Mouse (Mus musculus) megakaryocyte, embryonic 14.5 days (primary cell): ENCODE results near the gene Hspb8. TPM values are rescaled to one million over a fixed set of nuclear protein-coding genes. Genes with fewer than 3 reads are reported as not detected.

Experiments
- H3K27me3 ChIP-seq: replicated peaks from 2 replicates; pipeline ENCODE3; 2012; ENCODE audit warnings: inconsistent platforms
- H3K36me3 ChIP-seq: replicated peaks from 2 replicates; pipeline ENCODE3; 2012; ENCODE audit warnings: low read length, inconsistent platforms, mixed read lengths
- H3K4me1 ChIP-seq: 2 replicates; pipeline ENCODE4 v1.6.1; 2012; ENCODE audit warnings: inconsistent platforms
- H3K4me3 ChIP-seq: replicated peaks from 2 replicates; pipeline ENCODE3; 2012; ENCODE audit warnings: moderate library complexity, mild to moderate bottlenecking, inconsistent platforms
- H3K9me3 ChIP-seq: 2 replicates; pipeline ENCODE4 v1.6.1; 2012; ENCODE audit warnings: inconsistent platforms
- FLI1 ChIP-seq: IDR thresholded peaks from 2 replicates; pipeline ENCODE4 v1.6.1; 2012; ENCODE audit warnings: low read length, inconsistent platforms, mixed read lengths
- GATA1 ChIP-seq: IDR thresholded peaks from 3 replicates; pipeline ENCODE4 v1.6.1; 2012; ENCODE audit warnings: mixed read lengths, low read length, inconsistent platforms, borderline replicate concordance
- polyA plus RNA-seq: library from polyadenylated mRNA; stranded (reverse); fragments of >175 nt; gene quantifications from 2 replicates; pipeline ENCODE4 v1.2.3, GENCODE M21; 2012; ENCODE audit warnings: low replicate concordance; ENCODE audit not compliant: insufficient read depth

Hspb8 gene
- polyA plus RNA-seq, 1 experiment, result not detected

DNA sequence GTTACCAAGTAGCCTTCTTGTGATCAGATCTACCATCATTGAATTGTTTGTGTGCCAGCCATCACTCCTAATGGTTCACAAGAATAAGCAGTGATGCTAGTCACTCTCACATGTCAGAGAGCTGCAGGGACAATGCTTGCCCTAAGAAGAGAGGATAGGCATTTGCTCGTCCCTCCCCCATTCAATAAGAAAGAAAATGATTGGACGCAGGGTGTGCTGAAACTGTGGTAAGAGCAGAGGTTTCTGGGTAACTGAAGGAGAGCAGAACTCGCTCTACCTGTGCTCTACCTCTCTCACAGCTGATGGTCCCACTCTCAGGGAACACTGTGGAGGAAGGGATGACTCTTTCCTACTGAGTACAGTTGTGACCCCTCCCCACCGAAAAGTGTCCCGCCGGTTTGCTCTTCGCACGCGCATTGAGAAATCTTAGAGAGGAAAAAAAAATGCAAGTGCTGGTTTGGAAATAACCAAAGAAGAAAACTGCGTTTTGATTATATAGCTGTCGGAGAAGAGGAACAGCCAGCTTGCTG is 25.2 kb upstream of the Hspb8 start:
- Histone ChIP-seq H3K27me3 (peaks cover 5% of the 10 kb centered on the region), H3K4me3 (no peak overlapping the region), H3K9me3 (peaks cover 10% of the 10 kb centered on the region; the same call in 1 of the 2 replicates), H3K36me3 (no peaks in the 10 kb centered on the region), H3K4me1 (no peaks in the 10 kb centered on the region)
- TF ChIP-seq GATA1, result no peak
- TF ChIP-seq FLI1, result no peak

DNA sequence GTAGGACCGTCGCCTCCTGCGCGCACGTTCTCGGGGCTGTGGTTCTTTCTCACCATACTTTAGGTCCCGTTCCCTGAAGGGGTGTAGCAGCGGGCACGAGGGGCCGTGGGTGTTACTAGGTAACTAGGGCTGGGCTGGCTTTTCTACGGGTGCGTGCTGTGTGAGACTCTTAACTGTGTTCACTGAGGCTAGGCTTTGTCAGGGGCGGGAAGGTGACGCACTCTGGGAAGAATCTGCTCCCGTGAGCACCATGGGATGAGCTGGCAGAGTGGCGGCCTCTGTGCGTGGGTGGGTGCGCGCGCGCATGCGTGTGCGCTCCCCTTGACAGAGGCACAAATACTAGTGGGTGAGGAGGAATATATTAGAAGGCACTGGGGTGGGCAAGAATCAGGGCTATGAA is 23.9 kb upstream of the Hspb8 start:
- H3K9me3 ChIP-seq, result peaks cover 10% of the 10 kb centered on the region; the same call in 1 of the 2 replicates
- H3K36me3 ChIP-seq, result no peaks in the 10 kb centered on the region
- H3K27me3 ChIP-seq, result peaks cover 5% of the 10 kb centered on the region
- no peaks in the 10 kb centered on the region for H3K4me1 ChIP-seq
- H3K4me3 ChIP-seq, result no peak overlapping the region
- TF ChIP-seq FLI1 (no peak), GATA1 (no peak)

DNA sequence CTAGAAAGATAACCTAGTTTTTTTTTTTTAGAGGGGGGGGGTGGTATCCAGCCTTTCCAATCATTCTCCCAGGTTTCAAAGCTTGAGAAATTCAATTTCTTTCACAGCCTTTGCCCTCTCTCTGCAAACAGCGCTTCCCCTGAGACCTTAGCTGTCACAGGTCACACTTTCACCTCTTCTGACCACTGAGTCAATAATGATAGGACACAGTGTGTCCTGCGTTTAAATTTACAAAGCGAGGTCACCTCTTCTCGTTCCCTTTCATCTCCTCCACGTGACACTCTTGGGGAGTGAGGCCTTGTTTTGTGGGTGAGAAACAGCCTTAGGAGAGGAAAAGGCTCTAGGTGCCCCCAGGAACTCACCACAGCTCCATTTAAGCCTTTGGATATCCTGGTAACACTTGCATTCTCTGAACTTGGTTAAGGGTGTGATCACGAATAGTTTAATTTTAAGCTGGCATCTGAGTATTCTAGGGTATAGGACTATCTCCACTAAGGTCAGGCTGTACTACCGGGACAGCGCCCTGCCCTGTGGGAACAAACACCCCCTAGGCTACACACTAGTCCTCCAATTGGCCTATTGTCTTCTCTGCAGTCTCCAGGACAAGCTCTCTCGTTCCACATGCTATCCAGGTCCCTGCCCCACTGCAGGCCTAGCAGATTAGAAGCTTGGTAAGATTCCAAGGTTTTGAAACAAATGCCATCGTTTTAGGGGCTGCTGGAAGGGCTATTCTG is 23.1 kb upstream of the Hspb8 start:
- peaks cover 10% of the 10 kb centered on the region; the same call in 1 of the 2 replicates for H3K9me3 ChIP-seq
- H3K4me1 ChIP-seq, result no peaks in the 10 kb centered on the region
- H3K27me3 ChIP-seq, result peaks cover 5% of the 10 kb centered on the region
- no peak overlapping the region for H3K4me3 ChIP-seq
- H3K36me3 ChIP-seq, result no peaks in the 10 kb centered on the region
- TF ChIP-seq GATA1, result no peak
- TF ChIP-seq FLI1, result no peak

DNA sequence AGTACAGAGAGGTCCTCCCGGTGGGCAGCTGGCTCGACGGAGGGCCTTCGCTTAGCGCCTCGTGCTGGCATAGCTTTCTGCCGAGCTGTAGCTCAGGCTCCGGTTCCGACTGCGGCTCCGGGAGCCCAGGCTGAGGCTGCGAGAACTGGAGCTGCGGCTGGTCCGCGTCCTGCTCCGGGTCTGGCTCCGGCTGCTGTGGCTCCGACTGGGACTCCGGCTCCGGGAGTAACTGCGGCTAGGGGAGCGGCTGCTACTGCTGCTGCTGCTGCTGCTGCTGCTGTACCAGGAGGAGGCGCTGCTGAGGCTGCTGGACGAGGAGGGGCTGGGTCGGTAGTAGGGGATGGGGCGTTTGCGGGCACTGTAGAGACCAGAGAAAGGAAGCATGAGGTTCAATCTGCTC is 21.9 kb upstream of the Hspb8 start:
- peaks cover 10% of the 10 kb centered on the region; the same call in 1 of the 2 replicates for H3K9me3 ChIP-seq
- TF ChIP-seq FLI1, result no peak
- no peak for TF ChIP-seq GATA1

DNA sequence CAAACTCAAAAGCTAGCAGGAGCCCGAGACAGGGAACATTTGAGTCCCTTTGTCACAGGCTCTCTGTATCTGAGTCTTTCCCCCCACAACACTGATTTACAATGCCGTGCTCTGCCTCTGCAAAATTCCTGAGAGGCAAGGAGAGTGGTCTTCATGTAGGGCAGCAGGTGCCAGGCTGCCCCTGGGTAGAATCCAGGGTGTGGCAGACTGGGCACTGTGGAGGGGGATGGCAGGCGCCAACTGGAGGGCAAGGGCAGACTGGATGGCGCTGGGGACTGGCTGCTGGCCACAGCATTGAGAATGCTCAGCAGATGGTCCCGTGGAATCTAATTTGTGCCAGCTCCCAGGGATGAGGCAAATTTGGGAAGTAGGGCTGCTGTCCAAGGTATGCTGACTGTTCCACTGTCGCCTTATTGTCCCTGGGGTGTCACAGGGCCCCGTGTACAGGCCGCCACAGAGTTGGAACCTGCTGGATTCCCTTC is 20.8 kb upstream of the Hspb8 start:
- Histone ChIP-seq H3K9me3 (peaks cover 10% of the 10 kb centered on the region; the same call in 1 of the 2 replicates), H3K27me3 (peaks cover 2% of the 10 kb centered on the region)

More for the DNA sequence above, 21.9 kb upstream of the Hspb8 start:
- H3K4me3 ChIP-seq, result no peak overlapping the region
- H3K27me3 ChIP-seq, result peaks cover 5% of the 10 kb centered on the region
- H3K4me1 ChIP-seq, result no peaks in the 10 kb centered on the region
- no peaks in the 10 kb centered on the region for H3K36me3 ChIP-seq

DNA sequence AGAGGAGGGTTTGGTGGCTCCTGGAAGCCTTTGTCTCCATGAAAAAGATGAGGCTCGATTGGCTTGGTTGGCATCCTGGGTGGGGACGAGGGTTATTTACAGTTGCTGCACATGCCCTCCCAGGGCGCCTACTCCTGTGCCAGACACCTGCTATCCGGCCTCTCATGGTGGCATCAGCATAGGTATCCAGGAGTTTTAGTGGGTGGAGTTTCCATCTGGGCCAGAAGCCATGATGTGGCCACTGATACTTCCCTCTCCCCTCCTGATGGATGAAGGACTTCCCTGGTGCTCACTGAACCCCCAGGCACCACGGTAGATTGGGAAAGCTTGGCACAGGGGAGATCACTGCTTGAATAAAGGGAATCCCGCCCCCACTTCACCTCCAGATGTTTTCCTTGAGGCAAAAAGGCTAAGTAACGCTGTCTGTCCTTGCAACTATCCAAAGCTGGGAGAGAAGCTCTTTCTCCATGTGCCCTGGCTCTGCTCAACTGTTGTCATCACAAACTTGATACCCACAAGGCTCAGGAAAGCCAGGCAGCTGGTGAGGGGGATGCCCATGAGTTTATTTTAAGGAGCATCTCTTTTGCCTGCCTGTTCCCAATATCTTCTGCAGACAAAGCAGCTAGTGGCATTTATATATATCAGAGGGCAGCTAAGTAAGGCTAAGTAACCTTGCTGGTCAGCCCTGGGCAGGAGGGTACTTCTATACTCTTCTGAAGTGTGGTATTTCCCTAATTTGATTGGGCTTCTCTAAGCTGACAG is 20.2 kb upstream of the Hspb8 start:
- Histone ChIP-seq H3K9me3 (peaks cover 10% of the 10 kb centered on the region; the same call in 1 of the 2 replicates), H3K4me1 (no peaks in the 10 kb centered on the region), H3K4me3 (no peak overlapping the region), H3K27me3 (peaks cover 2% of the 10 kb centered on the region), H3K36me3 (no peaks in the 10 kb centered on the region)
- TF ChIP-seq GATA1 (no peak), FLI1 (no peak)

More for the DNA sequence above, 20.8 kb upstream of the Hspb8 start:
- Histone ChIP-seq H3K4me1 (no peaks in the 10 kb centered on the region), H3K36me3 (no peaks in the 10 kb centered on the region), H3K4me3 (no peak overlapping the region)
- TF ChIP-seq FLI1 (no peak), GATA1 (no peak)

DNA sequence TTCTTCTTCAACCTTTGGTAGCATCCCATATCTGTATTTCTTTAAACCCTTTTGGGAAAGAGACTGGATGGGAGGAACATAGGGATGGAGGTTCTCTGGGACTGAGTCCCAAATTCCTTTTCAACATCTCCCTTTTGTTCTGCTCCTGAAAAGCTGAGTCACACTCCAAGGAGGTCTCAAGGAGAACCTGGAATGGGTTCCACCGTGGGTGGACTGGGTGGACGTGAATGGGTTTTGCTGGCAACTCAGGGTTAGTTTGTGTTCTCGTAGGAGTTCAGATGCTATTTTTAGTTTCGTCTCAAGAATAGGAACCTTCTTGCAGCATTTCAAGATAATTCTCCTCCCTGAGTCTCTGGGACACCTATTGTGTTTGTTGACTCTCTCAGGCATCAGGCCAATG is 17.6 kb upstream of the Hspb8 start:
- Histone ChIP-seq H3K4me1 (no peaks in the 10 kb centered on the region), H3K4me3 (no peak overlapping the region), H3K9me3 (0 out of 2 replicates have a peak, but pooled peaks cover 10% of the 10 kb centered on the region), H3K36me3 (no peaks in the 10 kb centered on the region), H3K27me3 (no peaks in the 10 kb centered on the region)
- TF ChIP-seq GATA1, result no peak
- TF ChIP-seq FLI1, result no peak

DNA sequence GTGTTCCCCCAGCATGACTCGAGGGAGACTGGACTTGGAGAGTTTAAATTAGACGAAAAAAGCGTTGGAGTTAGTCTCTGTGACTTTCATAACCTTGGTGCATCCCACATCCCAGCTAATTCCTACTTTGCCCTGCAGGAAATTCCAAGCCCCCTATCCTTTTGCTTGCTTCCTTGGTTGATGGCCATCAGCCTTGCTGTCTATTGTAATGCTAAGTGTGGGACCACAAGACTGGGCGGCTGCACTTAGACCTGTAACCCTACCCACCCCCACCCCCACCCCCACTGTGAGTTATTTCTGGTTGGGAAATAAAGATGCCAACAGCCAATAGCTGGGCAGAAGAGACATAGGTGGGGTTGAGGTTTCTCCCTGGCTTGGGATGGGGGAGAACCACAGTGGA is 15.7 kb upstream of the Hspb8 start:
- H3K27me3 ChIP-seq, result no peaks in the 10 kb centered on the region
- H3K9me3 ChIP-seq, result peaks cover 8% of the 10 kb centered on the region; the same call in 1 of the 2 replicates
- no peak overlapping the region for H3K4me3 ChIP-seq
- no peaks in the 10 kb centered on the region for H3K36me3 ChIP-seq
- TF ChIP-seq GATA1 (no peak), FLI1 (no peak)
- H3K4me1 ChIP-seq, result no peaks in the 10 kb centered on the region

DNA sequence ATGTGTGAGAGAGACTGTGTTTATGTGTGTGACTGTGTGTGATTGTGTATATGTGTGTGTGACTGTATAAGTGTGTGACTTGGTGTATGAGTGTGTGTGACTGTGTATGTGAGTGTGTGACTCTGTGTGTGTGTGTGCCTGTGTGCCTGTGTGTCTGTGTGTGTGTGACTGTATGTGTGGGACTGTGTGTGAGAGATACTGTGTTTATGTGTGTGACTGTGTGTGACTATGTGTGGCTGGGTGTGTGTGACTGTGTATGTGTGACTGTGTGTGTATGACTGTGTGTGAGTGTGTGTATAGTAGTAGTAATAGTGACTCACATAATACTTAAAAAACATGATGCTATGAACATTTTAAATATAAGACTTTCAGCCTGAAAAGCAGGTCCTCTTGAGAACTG is 13.5 kb upstream of the Hspb8 start:
- Histone ChIP-seq H3K27me3 (no peaks in the 10 kb centered on the region), H3K36me3 (no peaks in the 10 kb centered on the region), H3K4me3 (peak overlapping the region; percentile 46), H3K9me3 (peaks cover 17% of the 10 kb centered on the region), H3K4me1 (no peaks in the 10 kb centered on the region)
- TF ChIP-seq GATA1, result no peak
- no peak for TF ChIP-seq FLI1
